Comparison of ENCODE assay signal across 28 mouse cellular contexts in genomic region chr9:64462870-64463269, GRCm38 (mm10).
DNase-seq lines count a peak whose midpoint lies in the region; ATAC-seq and TF ChIP-seq lines count a peak whose summit lies in the region.
"Had no signal": no experiment of that assay in that cellular context is flagged by ENCODE, and none has a peak within 500 bp of the region (broad histone marks: within the 10 kb centered on the region; RNA-seq: fewer than 3 reads in every experiment).

No protein-coding gene starts in this region.

- H3K4me3 ChIP-seq in hindbrain, embryonic 13.5 days: no peak overlapping the region
- no peak overlapping the region for H3K4me3 ChIP-seq in hindbrain, embryonic 11.5 days (ENCODE audit: low read depth, low read length)
- no peak overlapping the region for H3K4me3 ChIP-seq in kidney, adult 2 months (ENCODE audit: insufficient read depth, low read depth, low read length)
- H3K4me3 ChIP-seq in kidney, embryonic 15.5 days (replicated peaks): no peak overlapping the region
- H3K4me3 ChIP-seq in kidney, embryonic 16.5 days (ENCODE audit: low read length): no peak overlapping the region
- H3K4me3 ChIP-seq: embryonic facial prominence, embryonic 12.5 days; embryonic facial prominence, embryonic 15.5 days; gastrocnemius, adult 2 months; heart, embryonic 12.5 days; heart, embryonic 15.5 days; hindbrain, embryonic 12.5 days had no signal

- peaks cover 54% of the 10 kb centered on the region for H3K4me1 ChIP-seq in hindbrain, embryonic 13.5 days (replicated peaks)
- 0 out of 2 replicates have a peak, but pooled peaks cover 7% of the 10 kb centered on the region for H3K4me1 ChIP-seq in hindbrain, embryonic 11.5 days (replicated peaks; ENCODE audit: control insufficient read depth, insufficient read depth, low read length)
- 0 out of 2 replicates have a peak, but pooled peaks cover 3% of the 10 kb centered on the region for H3K4me1 ChIP-seq in kidney, adult 2 months (ENCODE audit: control insufficient read depth, insufficient read depth, low read length)
- peaks cover 57% of the 10 kb centered on the region for H3K4me1 ChIP-seq in kidney, embryonic 15.5 days
- peaks cover 24% of the 10 kb centered on the region for H3K4me1 ChIP-seq in kidney, embryonic 16.5 days (ENCODE audit: insufficient read depth, low read length)
- H3K4me1 ChIP-seq: heart, embryonic 12.5 days; heart, embryonic 15.5 days had no signal

- no peak for DNase-seq in hindbrain, embryonic 11.5 days (ENCODE audit: low spot score)
- peak; percentile 64 for DNase-seq in kidney, adult 2 months
- DNase-seq in kidney, postnatal 4 days: peak; percentile 37 to 52
- DNase-seq in thymus, postnatal 10 days (ENCODE audit: low spot score in 2 of 2): no peak
- DNase-seq in cerebellum, postnatal 10 days: no peak
- DNase-seq: adrenal gland, postnatal 10 days; B cell, adult 2 months; cerebellum, adult 18-20 months; cerebellum, adult 9-10 months; cerebellum, postnatal 25 days; forebrain, postnatal 0 days; gastrocnemius, adult 2 months; gastrocnemius, postnatal 25 days; heart, adult 18-20 months; heart, postnatal 10 days; heart, postnatal 36 days had no signal

- TF ChIP-seq POLR2A in kidney, adult 2 months (IDR thresholded peaks at IDR 0.05; ENCODE audit: low read depth, low read length): no peak

- no peak for TF ChIP-seq CTCF in kidney, adult 2 months (conservative IDR thresholded peaks at IDR 0.05; ENCODE audit: insufficient read depth, insufficient read length, low read depth, low read length)

- H3K9me3 ChIP-seq in hindbrain, embryonic 13.5 days: no peaks in the 10 kb centered on the region
- no peaks in the 10 kb centered on the region for H3K9me3 ChIP-seq in hindbrain, embryonic 11.5 days (ENCODE audit: control insufficient read depth, low read length)
- H3K9me3 ChIP-seq in kidney, embryonic 15.5 days (replicated peaks): no peaks in the 10 kb centered on the region
- H3K9me3 ChIP-seq in kidney, embryonic 16.5 days (ENCODE audit: low read length): no peaks in the 10 kb centered on the region
- H3K9me3 ChIP-seq: embryonic facial prominence, embryonic 12.5 days; embryonic facial prominence, embryonic 15.5 days; G1E; heart, embryonic 12.5 days; heart, embryonic 15.5 days; hindbrain, embryonic 12.5 days had no signal

- no peak overlapping the region for H3K4me2 ChIP-seq in hindbrain, embryonic 13.5 days
- H3K4me2 ChIP-seq in hindbrain, embryonic 11.5 days (replicated peaks; ENCODE audit: low read depth, low read length): no peak overlapping the region
- no peak overlapping the region for H3K4me2 ChIP-seq in kidney, embryonic 15.5 days
- no peak overlapping the region for H3K4me2 ChIP-seq in kidney, embryonic 16.5 days (replicated peaks; ENCODE audit: low read depth, low read length)
- H3K4me2 ChIP-seq: embryonic facial prominence, embryonic 12.5 days; embryonic facial prominence, embryonic 15.5 days; heart, embryonic 12.5 days; heart, embryonic 15.5 days; hindbrain, embryonic 12.5 days had no signal

- H3K27ac ChIP-seq in hindbrain, embryonic 13.5 days: peak overlapping the region; percentile 73; the same call in 1 of the 2 replicates
- no peak overlapping the region for H3K27ac ChIP-seq in hindbrain, embryonic 11.5 days (ENCODE audit: low read depth, low read length)
- H3K27ac ChIP-seq in kidney, adult 2 months (ENCODE audit: insufficient read depth, low read depth, low read length): no peak overlapping the region
- no peak overlapping the region for H3K27ac ChIP-seq in kidney, embryonic 15.5 days
- H3K27ac ChIP-seq in kidney, embryonic 16.5 days (ENCODE audit: low read length): no peak overlapping the region
- H3K27ac ChIP-seq: embryonic facial prominence, embryonic 12.5 days; embryonic facial prominence, embryonic 15.5 days; gastrocnemius, adult 2 months; heart, embryonic 15.5 days; hindbrain, postnatal 0 days had no signal

- no peak overlapping the region for H3K9ac ChIP-seq in hindbrain, embryonic 13.5 days
- no peak overlapping the region for H3K9ac ChIP-seq in hindbrain, embryonic 11.5 days (ENCODE audit: low read depth, low read length)
- no peak overlapping the region for H3K9ac ChIP-seq in kidney, embryonic 15.5 days
- H3K9ac ChIP-seq in kidney, embryonic 16.5 days (replicated peaks; ENCODE audit: low read length): no peak overlapping the region
- H3K9ac ChIP-seq: embryonic facial prominence, embryonic 12.5 days; embryonic facial prominence, embryonic 15.5 days; forebrain, postnatal 0 days; heart, embryonic 12.5 days; heart, embryonic 15.5 days; hindbrain, embryonic 12.5 days had no signal

- no peak for ATAC-seq in hindbrain, embryonic 13.5 days (ENCODE audit: low FRiP score)
- no peak for ATAC-seq in hindbrain, embryonic 11.5 days (ENCODE audit: low FRiP score)
- no peak for ATAC-seq in kidney, embryonic 15.5 days (replicated peaks; ENCODE audit: low FRiP score)
- peak; percentile 55; the same call in 1 of the 2 replicates for ATAC-seq in kidney, embryonic 16.5 days (ENCODE audit: low FRiP score, low TSS enrichment)
- ATAC-seq: forebrain, embryonic 14.5 days; forebrain, postnatal 0 days; hindbrain, postnatal 0 days; Patski had no signal

- H3K27me3 ChIP-seq in hindbrain, embryonic 13.5 days: no peaks in the 10 kb centered on the region
- H3K27me3 ChIP-seq in hindbrain, embryonic 11.5 days (ENCODE audit: control insufficient read depth, insufficient read depth, low read length): no peaks in the 10 kb centered on the region
- no peaks in the 10 kb centered on the region for H3K27me3 ChIP-seq in kidney, adult 2 months (replicated peaks; ENCODE audit: control insufficient read depth, insufficient read depth, low read length)
- H3K27me3 ChIP-seq in kidney, embryonic 15.5 days: peaks cover 10% of the 10 kb centered on the region; the same call in 1 of the 2 replicates
- 0 out of 2 replicates have a peak, but pooled peaks cover 3% of the 10 kb centered on the region for H3K27me3 ChIP-seq in kidney, embryonic 16.5 days (ENCODE audit: insufficient read depth, low read length)
- H3K27me3 ChIP-seq: embryonic facial prominence, embryonic 12.5 days; embryonic facial prominence, embryonic 15.5 days; heart, embryonic 15.5 days; hindbrain, embryonic 12.5 days; Patski had no signal

- H3K36me3 ChIP-seq in hindbrain, embryonic 13.5 days: no peaks in the 10 kb centered on the region
- H3K36me3 ChIP-seq in hindbrain, embryonic 11.5 days (ENCODE audit: control insufficient read depth, insufficient read depth, low read length): no peaks in the 10 kb centered on the region
- no peaks in the 10 kb centered on the region for H3K36me3 ChIP-seq in kidney, adult 2 months (ENCODE audit: control insufficient read depth, insufficient read depth, low read length)
- H3K36me3 ChIP-seq in kidney, embryonic 15.5 days: no peaks in the 10 kb centered on the region
- no peaks in the 10 kb centered on the region for H3K36me3 ChIP-seq in kidney, embryonic 16.5 days (ENCODE audit: insufficient read depth, low read length)
- H3K36me3 ChIP-seq: embryonic facial prominence, embryonic 12.5 days; embryonic facial prominence, embryonic 15.5 days; G1E; heart, embryonic 12.5 days; heart, embryonic 15.5 days; hindbrain, embryonic 12.5 days had no signal

Comparison
In these comparisons a context has a peak if more than half of its experiments do, and no peak if none do; other contexts are left out.
1. DNase-seq: peak in kidney, adult 2 months (single experiment) and kidney, postnatal 4 days (2 of 2); none in hindbrain, embryonic 11.5 days (single experiment), thymus, postnatal 10 days (0 of 2) and cerebellum, postnatal 10 days (0 of 2).